Mouse (Mus musculus): ENCODE results near the gene Rps6ka1. TPM values are rescaled to one million over a fixed set of nuclear protein-coding genes. Genes with fewer than 3 reads are reported as not detected.

The Rps6ka1 gene
- polyA plus RNA-seq, 1 experiment from 2014 or later, result 79.4 TPM

DNA sequence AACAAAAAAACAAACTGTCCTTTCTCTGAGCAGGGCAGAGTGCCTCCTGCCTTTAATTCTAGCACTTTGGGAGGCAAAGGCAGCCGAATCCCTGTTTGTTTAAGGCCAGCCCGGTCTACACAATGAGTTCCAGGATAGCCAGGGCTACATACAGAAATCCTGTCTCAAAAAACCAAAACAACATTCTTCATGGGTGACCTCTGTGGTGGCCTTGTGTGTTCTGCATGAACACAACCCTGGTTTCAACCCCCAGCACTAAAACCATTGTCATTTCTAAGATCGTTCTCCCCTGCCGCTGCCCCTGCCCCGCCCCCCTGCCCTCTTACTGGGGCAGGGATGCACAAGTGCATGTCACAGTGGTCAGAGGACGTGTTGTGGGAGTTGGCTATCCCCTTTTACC lies 13.3 kb upstream of the Rps6ka1 start:
- H3K36me3 ChIP-seq (ENCODE audit: control insufficient read depth, insufficient read depth), result no peaks in the 10 kb centered on the region
- H3K9ac ChIP-seq (ENCODE audit: low read depth, low read length), result no peak overlapping the region
- whole genome bisulfite sequencing (ENCODE audit: insufficient replicate concordance), result 66% methylated on average over 6 of the region's 6 CpGs
- H3K4me1 ChIP-seq (ENCODE audit: control insufficient read depth, low read depth, low read length), result no peaks in the 10 kb centered on the region
- ATAC-seq (ENCODE audit: low read depth), result no peak
- H3K4me3 ChIP-seq (ENCODE audit: low read depth, low read length), result no peak overlapping the region
- no peaks in the 10 kb centered on the region for H3K9me3 ChIP-seq (replicated peaks; ENCODE audit: control insufficient read depth, low read length)
- H3K27me3 ChIP-seq (ENCODE audit: control insufficient read depth, insufficient read depth, low read depth, low read length), result no peaks in the 10 kb centered on the region
- H3K4me2 ChIP-seq (ENCODE audit: low read depth, low read length), result no peak overlapping the region
- H3K27ac ChIP-seq (ENCODE audit: low read length), result no peak overlapping the region

DNA sequence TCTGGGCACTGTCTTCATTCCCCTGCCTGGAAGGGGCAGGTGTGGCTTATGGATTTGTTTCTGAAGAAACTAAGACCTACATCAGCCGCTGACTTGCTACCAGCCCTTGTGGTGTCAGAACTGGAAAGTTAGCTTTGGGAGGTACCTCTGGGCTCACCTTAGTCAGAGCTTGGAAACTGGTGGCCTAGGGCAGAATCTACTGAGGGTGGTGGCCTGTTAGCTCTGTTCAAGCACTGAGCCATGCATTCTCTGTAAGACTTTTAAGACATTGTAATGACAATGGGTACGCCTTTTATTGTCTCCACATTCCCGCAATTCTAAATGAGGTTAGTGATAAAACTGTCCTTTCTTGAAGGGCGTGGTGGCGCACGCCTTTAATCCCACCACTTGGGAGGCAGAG lies 12.8 kb upstream of the Rps6ka1 start:
- ATAC-seq (ENCODE audit: low read depth), result no peak
- Histone ChIP-seq H3K27ac (ENCODE audit: low read length) (no peak overlapping the region), H3K4me1 (ENCODE audit: control insufficient read depth, low read depth, low read length) (no peaks in the 10 kb centered on the region), H3K4me3 (ENCODE audit: low read depth, low read length) (no peak overlapping the region), H3K9me3 (replicated peaks; ENCODE audit: control insufficient read depth, low read length) (no peaks in the 10 kb centered on the region), H3K4me2 (ENCODE audit: low read depth, low read length) (no peak overlapping the region), H3K27me3 (ENCODE audit: control insufficient read depth, insufficient read depth, low read depth, low read length) (no peaks in the 10 kb centered on the region), H3K9ac (ENCODE audit: low read depth, low read length) (no peak overlapping the region), H3K36me3 (ENCODE audit: control insufficient read depth, insufficient read depth) (no peaks in the 10 kb centered on the region)
- 78% methylated on average over 6 of the region's 6 CpGs for WGBS (ENCODE audit: insufficient replicate concordance)

GRCm38 (mm10) chr4:133899241-133899800 lies 11.7 kb upstream of the Rps6ka1 start:
- Histone ChIP-seq H3K4me3 (ENCODE audit: low read depth, low read length) (no peak overlapping the region), H3K4me1 (ENCODE audit: control insufficient read depth, low read depth, low read length) (no peaks in the 10 kb centered on the region), H3K4me2 (ENCODE audit: low read depth, low read length) (no peak overlapping the region), H3K9ac (ENCODE audit: low read depth, low read length) (no peak overlapping the region), H3K9me3 (replicated peaks; ENCODE audit: control insufficient read depth, low read length) (no peaks in the 10 kb centered on the region), H3K36me3 (ENCODE audit: control insufficient read depth, insufficient read depth) (no peaks in the 10 kb centered on the region), H3K27ac (ENCODE audit: low read length) (no peak overlapping the region), H3K27me3 (ENCODE audit: control insufficient read depth, insufficient read depth, low read depth, low read length) (no peaks in the 10 kb centered on the region)
- WGBS (ENCODE audit: insufficient replicate concordance), result 61% methylated on average over 9 of the region's 9 CpGs
- no peak for ATAC-seq (ENCODE audit: low read depth)

- no peaks in the 10 kb centered on the region for H3K9me3 ChIP-seq (replicated peaks; ENCODE audit: control insufficient read depth, low read length)
- H3K27me3 ChIP-seq (ENCODE audit: control insufficient read depth, insufficient read depth, low read depth, low read length), result no peaks in the 10 kb centered on the region
- H3K9ac ChIP-seq (ENCODE audit: low read depth, low read length), result no peak overlapping the region
- H3K4me2 ChIP-seq (ENCODE audit: low read depth, low read length), result no peak overlapping the region
- H3K36me3 ChIP-seq (ENCODE audit: control insufficient read depth, insufficient read depth), result no peaks in the 10 kb centered on the region
- 43% methylated on average over 6 of the region's 6 CpGs for WGBS (ENCODE audit: insufficient replicate concordance)
- H3K4me1 ChIP-seq (ENCODE audit: control insufficient read depth, low read depth, low read length), result no peaks in the 10 kb centered on the region
- no peak for ATAC-seq (ENCODE audit: low read depth)
- H3K4me3 ChIP-seq (ENCODE audit: low read depth, low read length), result no peak overlapping the region
- no peak overlapping the region for H3K27ac ChIP-seq (ENCODE audit: low read length)
Measured at GRCm38 (mm10) chr4:133898151-133898550, 10.6 kb upstream of the Rps6ka1 start.

- H3K9ac ChIP-seq (ENCODE audit: low read depth, low read length), result no peak overlapping the region
- no peak for ATAC-seq (ENCODE audit: low read depth)
- no peaks in the 10 kb centered on the region for H3K4me1 ChIP-seq (ENCODE audit: control insufficient read depth, low read depth, low read length)
- no peaks in the 10 kb centered on the region for H3K9me3 ChIP-seq (replicated peaks; ENCODE audit: control insufficient read depth, low read length)
- H3K36me3 ChIP-seq (ENCODE audit: control insufficient read depth, insufficient read depth), result no peaks in the 10 kb centered on the region
- no peak overlapping the region for H3K4me3 ChIP-seq (ENCODE audit: low read depth, low read length)
- 74% methylated on average over 11 of the region's 11 CpGs for WGBS (ENCODE audit: insufficient replicate concordance)
- no peak overlapping the region for H3K27ac ChIP-seq (ENCODE audit: low read length)
- H3K27me3 ChIP-seq (ENCODE audit: control insufficient read depth, insufficient read depth, low read depth, low read length), result no peaks in the 10 kb centered on the region
- no peak overlapping the region for H3K4me2 ChIP-seq (ENCODE audit: low read depth, low read length)
Measured at GRCm38 (mm10) chr4:133897431-133897891, 9.9 kb upstream of the Rps6ka1 start.

GRCm38 (mm10) chr4:133896984-133897383 lies 9.4 kb upstream of the Rps6ka1 start:
- no peak for ATAC-seq (ENCODE audit: low read depth)
- no peak overlapping the region for H3K27ac ChIP-seq (ENCODE audit: low read length)
- WGBS (ENCODE audit: insufficient replicate concordance), result 67% methylated on average over 1 of the region's 1 CpGs

DNA sequence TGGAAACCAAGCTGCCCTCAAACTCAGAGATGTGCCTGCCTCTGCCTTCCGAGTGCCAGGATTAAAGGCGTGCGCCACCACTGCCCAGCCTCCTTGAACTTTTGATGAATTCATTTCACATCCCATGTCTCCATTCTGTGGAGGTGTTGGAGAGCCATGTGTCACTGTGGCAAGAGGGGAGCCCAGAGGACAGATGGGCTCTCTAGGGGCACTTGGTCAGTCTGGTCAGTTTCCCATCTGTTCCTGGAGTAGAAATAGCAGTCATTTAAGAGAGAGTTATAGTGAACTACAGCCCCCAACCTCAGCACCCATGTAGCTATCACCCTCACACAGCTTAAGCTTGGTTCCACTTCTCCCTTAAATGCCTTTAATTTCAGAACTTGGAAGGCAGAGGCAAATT lies 8.4 kb upstream of the Rps6ka1 start:
- no peaks in the 10 kb centered on the region for H3K4me1 ChIP-seq (ENCODE audit: control insufficient read depth, low read depth, low read length)
- H3K36me3 ChIP-seq (ENCODE audit: control insufficient read depth, insufficient read depth), result no peaks in the 10 kb centered on the region
- ATAC-seq (ENCODE audit: low read depth), result no peak
- WGBS (ENCODE audit: insufficient replicate concordance), result 100% methylated on average over 3 of the region's 3 CpGs
- no peaks in the 10 kb centered on the region for H3K9me3 ChIP-seq (replicated peaks; ENCODE audit: control insufficient read depth, low read length)
- H3K27ac ChIP-seq (ENCODE audit: low read length), result no peak overlapping the region
- H3K4me3 ChIP-seq (ENCODE audit: low read depth, low read length), result no peak overlapping the region
- no peaks in the 10 kb centered on the region for H3K27me3 ChIP-seq (ENCODE audit: control insufficient read depth, insufficient read depth, low read depth, low read length)
- H3K9ac ChIP-seq (ENCODE audit: low read depth, low read length), result no peak overlapping the region
- no peak overlapping the region for H3K4me2 ChIP-seq (ENCODE audit: low read depth, low read length)

More at GRCm38 (mm10) chr4:133896984-133897383, 9.4 kb upstream of the Rps6ka1 start:
- H3K27me3 ChIP-seq (ENCODE audit: control insufficient read depth, insufficient read depth, low read depth, low read length), result no peaks in the 10 kb centered on the region
- H3K9ac ChIP-seq (ENCODE audit: low read depth, low read length), result no peak overlapping the region
- no peak overlapping the region for H3K4me3 ChIP-seq (ENCODE audit: low read depth, low read length)
- no peak overlapping the region for H3K4me2 ChIP-seq (ENCODE audit: low read depth, low read length)
- no peaks in the 10 kb centered on the region for H3K4me1 ChIP-seq (ENCODE audit: control insufficient read depth, low read depth, low read length)
- no peaks in the 10 kb centered on the region for H3K36me3 ChIP-seq (ENCODE audit: control insufficient read depth, insufficient read depth)
- no peaks in the 10 kb centered on the region for H3K9me3 ChIP-seq (replicated peaks; ENCODE audit: control insufficient read depth, low read length)

DNA sequence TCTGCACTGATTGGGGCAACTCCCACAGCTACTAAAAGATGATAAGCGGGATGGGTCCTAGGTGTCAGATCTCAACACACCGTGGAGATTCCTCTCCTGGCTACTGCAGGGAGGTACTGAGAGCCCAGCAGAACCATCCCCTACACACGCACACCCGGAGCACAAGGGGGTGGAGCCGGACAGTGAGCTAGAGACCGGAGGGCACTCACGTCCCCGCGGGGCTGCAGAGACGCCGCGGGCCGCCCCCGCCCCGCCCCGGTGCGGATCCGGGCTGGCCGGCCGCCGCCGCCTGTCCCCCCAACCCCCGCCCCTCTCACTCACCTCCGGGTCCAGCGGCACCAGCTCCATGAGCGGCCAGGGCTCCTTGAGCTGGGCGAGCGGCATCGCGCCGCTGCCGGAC lies 348 bp downstream of the Rps6ka1 start:
- Histone ChIP-seq H3K27ac (ENCODE audit: low read length) (peak overlapping the region; percentile 20; the same call in 1 of the 2 replicates), H3K36me3 (ENCODE audit: control insufficient read depth, insufficient read depth) (no peaks in the 10 kb centered on the region), H3K27me3 (ENCODE audit: control insufficient read depth, insufficient read depth, low read depth, low read length) (peaks cover 27% of the 10 kb centered on the region), H3K4me1 (ENCODE audit: control insufficient read depth, low read depth, low read length) (peaks cover 12% of the 10 kb centered on the region), H3K4me3 (ENCODE audit: low read depth, low read length) (peak overlapping the region; percentile 68), H3K9ac (ENCODE audit: low read depth, low read length) (peak overlapping the region; percentile 65), H3K9me3 (replicated peaks; ENCODE audit: control insufficient read depth, low read length) (no peaks in the 10 kb centered on the region), H3K4me2 (ENCODE audit: low read depth, low read length) (peak overlapping the region; percentile 89)
- WGBS (ENCODE audit: insufficient replicate concordance), result 0% methylated on average over 24 of the region's 32 CpGs
- peak; percentile 55 for ATAC-seq (ENCODE audit: low read depth)

DNA sequence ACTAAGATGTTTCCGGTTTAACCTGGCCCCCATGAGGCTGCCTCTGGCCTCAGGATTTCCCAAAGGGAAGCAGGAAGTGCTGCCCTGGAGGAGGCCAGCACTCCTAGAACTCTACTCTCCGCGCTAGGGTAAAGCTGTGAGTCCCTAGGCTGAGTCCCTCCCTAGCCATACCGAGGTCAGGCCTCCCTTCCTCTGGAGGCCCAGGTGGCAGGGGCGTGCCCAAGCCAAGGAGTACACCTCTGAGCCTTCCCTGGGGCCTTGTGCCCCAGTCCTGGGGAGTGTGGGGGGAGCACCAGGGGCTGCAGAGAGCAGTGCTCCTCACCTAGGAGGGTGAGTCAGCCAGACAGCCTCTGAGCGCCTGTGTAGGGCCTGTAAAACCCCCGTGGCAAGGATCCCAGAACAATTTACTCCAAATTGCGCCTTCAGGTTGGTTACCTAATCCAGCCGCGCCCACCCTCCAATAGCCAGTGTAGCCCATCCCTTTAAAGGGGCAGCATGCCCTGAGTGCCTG lies 1.6 kb downstream of the Rps6ka1 start:
- Histone ChIP-seq H3K9me3 (replicated peaks; ENCODE audit: control insufficient read depth, low read length) (no peaks in the 10 kb centered on the region), H3K27ac (ENCODE audit: low read length) (no peak overlapping the region; the same call in 1 of the 2 replicates), H3K4me1 (ENCODE audit: control insufficient read depth, low read depth, low read length) (peaks cover 12% of the 10 kb centered on the region), H3K36me3 (ENCODE audit: control insufficient read depth, insufficient read depth) (no peaks in the 10 kb centered on the region), H3K4me2 (ENCODE audit: low read depth, low read length) (peak overlapping the region; percentile 89), H3K9ac (ENCODE audit: low read depth, low read length) (no peak overlapping the region), H3K4me3 (ENCODE audit: low read depth, low read length) (peak overlapping the region; percentile 68), H3K27me3 (ENCODE audit: control insufficient read depth, insufficient read depth, low read depth, low read length) (peaks cover 27% of the 10 kb centered on the region)
- WGBS (ENCODE audit: insufficient replicate concordance), result 36% methylated on average over 10 of the region's 10 CpGs
- ATAC-seq (ENCODE audit: low read depth), result no peak
